ENCODE assay signal across 9 mouse cellular contexts in genomic region chr1:180604579-180604978, GRCm38 (mm10). TPM values are rescaled to one million over a fixed set of nuclear protein-coding genes. Genes with fewer than 3 reads are reported as not detected.
DNase-seq lines count a peak whose midpoint lies in the region; ATAC-seq lines count a peak whose summit lies in the region.
"Had no signal": no experiment of that assay in that cellular context is flagged by ENCODE, and none has a peak within 500 bp of the region (broad histone marks: within the 10 kb centered on the region; RNA-seq: fewer than 3 reads in every experiment).

No protein-coding gene starts in this region.

- H3K4me1 ChIP-seq in forebrain, embryonic 16.5 days (replicated peaks; ENCODE audit: control insufficient read depth, insufficient read depth, low read length) = peaks cover 4% of the 10 kb centered on the region
- H3K4me1 ChIP-seq in forebrain, embryonic 13.5 days = no peaks in the 10 kb centered on the region
- H3K4me1 ChIP-seq in brown adipose tissue, adult 24 weeks (ENCODE audit: control insufficient read depth, insufficient read depth, insufficient read length, low read length) = peaks cover 27% of the 10 kb centered on the region
- H3K4me1 ChIP-seq: embryonic facial prominence, embryonic 13.5 days had no signal

- ATAC-seq in forebrain, embryonic 16.5 days = peak; percentile 57; the same call in 1 of the 2 replicates
- ATAC-seq in forebrain, embryonic 13.5 days = no peak
- no peak for ATAC-seq in erythroblast, adult 5-6 weeks (replicated peaks; ENCODE audit: low FRiP score, poor library complexity, severe bottlenecking)

- peak; percentile 30 to 58 for DNase-seq in gastrocnemius, postnatal 36 days
- DNase-seq in layer of hippocampus, adult 9-11 months = peak; percentile 90
- DNase-seq in right cerebral cortex, postnatal 10 days (ENCODE audit: low spot score in 2 of 2) = peak; percentile 82 to 91
- no peak for DNase-seq in lung, postnatal 25 days (ENCODE audit: low spot score)

- no peaks in the 10 kb centered on the region for H3K27me3 ChIP-seq in forebrain, embryonic 16.5 days (replicated peaks; ENCODE audit: control insufficient read depth, insufficient read depth, low read length)
- H3K27me3 ChIP-seq in forebrain, embryonic 13.5 days = no peaks in the 10 kb centered on the region
- H3K27me3 ChIP-seq: embryonic facial prominence, embryonic 13.5 days had no signal

- intact Hi-C loops in gastrocnemius, postnatal 36 days (cut with DNase I) = loop anchor here (5.0 kb wide), 1 partner anchor 38 kb away; the partner anchor contains the start of gene Lin9

- H3K9ac ChIP-seq in forebrain, embryonic 16.5 days (replicated peaks; ENCODE audit: low read depth, low read length) = no peak overlapping the region
- no peak overlapping the region for H3K9ac ChIP-seq in forebrain, embryonic 13.5 days
- H3K9ac ChIP-seq: embryonic facial prominence, embryonic 13.5 days had no signal

- H3K4me2 ChIP-seq in forebrain, embryonic 16.5 days (ENCODE audit: low read length) = no peak overlapping the region
- no peak overlapping the region for H3K4me2 ChIP-seq in forebrain, embryonic 13.5 days
- H3K4me2 ChIP-seq: embryonic facial prominence, embryonic 13.5 days had no signal

- no peaks in the 10 kb centered on the region; the same call in 1 of the 2 replicates for H3K9me3 ChIP-seq in forebrain, embryonic 16.5 days (ENCODE audit: control insufficient read depth, low read length)
- H3K9me3 ChIP-seq in forebrain, embryonic 13.5 days (replicated peaks) = no peaks in the 10 kb centered on the region
- H3K9me3 ChIP-seq: embryonic facial prominence, embryonic 13.5 days had no signal

- no peak overlapping the region; the same call in none of the 2 replicates for H3K27ac ChIP-seq in forebrain, embryonic 16.5 days (ENCODE audit: low read length)
- H3K27ac ChIP-seq in forebrain, embryonic 13.5 days = no peak overlapping the region
- peak overlapping the region; percentile 80 for H3K27ac ChIP-seq in brown adipose tissue, adult 24 weeks (replicated peaks; ENCODE audit: low read depth, low read length)
- H3K27ac ChIP-seq: embryonic facial prominence, embryonic 13.5 days had no signal

- no peak overlapping the region for H3K4me3 ChIP-seq in forebrain, embryonic 16.5 days (replicated peaks; ENCODE audit: low read length)
- no peak overlapping the region for H3K4me3 ChIP-seq in forebrain, embryonic 13.5 days
- no peak overlapping the region for H3K4me3 ChIP-seq in brown adipose tissue, adult 24 weeks (ENCODE audit: insufficient read depth, low read depth, low read length)
- H3K4me3 ChIP-seq: embryonic facial prominence, embryonic 13.5 days had no signal

- peaks cover 20% of the 10 kb centered on the region for H3K36me3 ChIP-seq in forebrain, embryonic 16.5 days (ENCODE audit: control insufficient read depth, insufficient read depth)
- peaks cover 74% of the 10 kb centered on the region for H3K36me3 ChIP-seq in forebrain, embryonic 13.5 days (ENCODE audit: poor library complexity, severe bottlenecking)

- WGBS in forebrain, embryonic 16.5 days = 73% methylated on average over 4 of the region's 4 CpGs
- WGBS in forebrain, embryonic 13.5 days = 82% methylated on average over 4 of the region's 4 CpGs

RNA-seq across cellular contexts. Expression of gene Parp1, which starts 35.9 kb away (rescaled TPM):
- 138 and 156 TPM in 2 replicates for polyA plus RNA-seq in forebrain, embryonic 16.5 days (2015; fragmentation: Nextera tagmentation; extraction: Ambion mirVana)
- polyA plus RNA-seq in forebrain, embryonic 13.5 days (2015; fragmentation: Nextera tagmentation; extraction: Ambion mirVana) = 180 and 199 TPM in 2 replicates
- 53.1 and 67.8 TPM in 2 replicates for polyA plus RNA-seq in brown adipose tissue, adult 24 weeks (2012; ENCODE audit: insufficient read depth, insufficient read length, missing spikeins)
- 10 to 100 TPM; 59.3 to 62.7 TPM for total RNA-seq in gastrocnemius, postnatal 36 days (2021)
- total RNA-seq in erythroblast, adult 5-6 weeks (2015; ENCODE audit: low replicate concordance) = 13.4 and 20.6 TPM in 2 replicates
- total RNA-seq in erythroblast, adult 5-6 weeks (2017; ENCODE audit: low replicate concordance) = 23.5 and 26.2 TPM in 2 replicates

RNA-seq across cellular contexts. Expression of gene Lin9, which starts 36.4 kb away (rescaled TPM):
- 16.2 and 17.7 TPM in 2 replicates for polyA plus RNA-seq in forebrain, embryonic 16.5 days (2015; fragmentation: Nextera tagmentation; extraction: Ambion mirVana)
- 22.7 and 24.2 TPM in 2 replicates for polyA plus RNA-seq in forebrain, embryonic 13.5 days (2015; fragmentation: Nextera tagmentation; extraction: Ambion mirVana)
- polyA plus RNA-seq in brown adipose tissue, adult 24 weeks (2012; ENCODE audit: insufficient read depth, insufficient read length, missing spikeins) = 3.4 and 5.9 TPM in 2 replicates
- 1 to 10 TPM; 3.5 to 3.6 TPM for total RNA-seq in gastrocnemius, postnatal 36 days (2021)
- total RNA-seq in erythroblast, adult 5-6 weeks (2015; ENCODE audit: low replicate concordance) = 4.4 and 15.0 TPM in 2 replicates
- 16.1 and 16.6 TPM in 2 replicates for total RNA-seq in erythroblast, adult 5-6 weeks (2017; ENCODE audit: low replicate concordance)
